Mouse (Mus musculus): ENCODE data around the gene Cabcoco1. TPM values are rescaled to one million over a fixed set of nuclear protein-coding genes. Genes with fewer than 3 reads are reported as not detected.

Gene Cabcoco1
- polyA plus RNA-seq, 2 experiments, result 0.41 to 0.66 TPM

DNA sequence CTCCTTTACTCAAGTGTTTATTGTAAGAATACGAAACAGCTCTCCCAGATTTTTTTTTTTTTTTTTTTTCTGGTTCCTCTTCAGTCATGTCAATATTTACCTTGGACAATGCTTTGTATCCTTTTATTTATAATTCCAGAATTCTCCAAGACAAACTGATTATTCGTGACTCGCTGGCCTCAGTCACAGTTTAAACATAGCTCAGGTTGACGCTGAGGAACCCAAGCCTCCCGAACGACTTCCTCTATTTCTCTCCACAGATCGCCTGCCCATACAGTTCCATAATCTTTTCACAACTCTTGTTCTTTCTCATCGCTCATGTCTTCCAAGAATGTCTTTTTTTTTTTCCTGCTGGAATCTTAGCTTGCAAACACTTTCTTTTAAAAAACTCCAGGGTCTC lies 144.9 kb downstream of the Cabcoco1 start:
- H3K9me3 ChIP-seq (ENCODE audit: control insufficient read depth, low read length), result peaks cover 2% of the 10 kb centered on the region; the same call in 1 of the 2 replicates
- WGBS (ENCODE audit: insufficient replicate concordance), result 19% methylated on average over 8 of the region's 8 CpGs
- no peaks in the 10 kb centered on the region for H3K36me3 ChIP-seq (replicated peaks; ENCODE audit: control insufficient read depth, insufficient read depth, low read depth)
- TF ChIP-seq EP300 (IDR thresholded peaks at IDR 0.05; ENCODE audit: low read depth), result no peak
- no peak for TF ChIP-seq CTCF (IDR thresholded peaks at IDR 0.05; ENCODE audit: low read depth)
- no peaks in the 10 kb centered on the region for H3K4me1 ChIP-seq (replicated peaks; ENCODE audit: control insufficient read depth in 2 of 2, insufficient read depth in 2 of 2, low read length in 1 of 2)
- H3K27ac ChIP-seq, result no peak overlapping the region
- H3K4me2 ChIP-seq (ENCODE audit: low read depth), result no peak overlapping the region
- no peak for ATAC-seq (ENCODE audit: insufficient read depth)
- no peak overlapping the region for H3K4me3 ChIP-seq (ENCODE audit: insufficient read depth in 1 of 2, low read depth in 2 of 2, low read length in 2 of 2)
- H3K27me3 ChIP-seq (ENCODE audit: control insufficient read depth, insufficient read depth, low read length), result no peaks in the 10 kb centered on the region
- H3K9ac ChIP-seq (replicated peaks), result no peak overlapping the region
- DNase-seq (ENCODE audit: low read depth in 3 of 3, low spot score in 3 of 3), result no peak

DNA sequence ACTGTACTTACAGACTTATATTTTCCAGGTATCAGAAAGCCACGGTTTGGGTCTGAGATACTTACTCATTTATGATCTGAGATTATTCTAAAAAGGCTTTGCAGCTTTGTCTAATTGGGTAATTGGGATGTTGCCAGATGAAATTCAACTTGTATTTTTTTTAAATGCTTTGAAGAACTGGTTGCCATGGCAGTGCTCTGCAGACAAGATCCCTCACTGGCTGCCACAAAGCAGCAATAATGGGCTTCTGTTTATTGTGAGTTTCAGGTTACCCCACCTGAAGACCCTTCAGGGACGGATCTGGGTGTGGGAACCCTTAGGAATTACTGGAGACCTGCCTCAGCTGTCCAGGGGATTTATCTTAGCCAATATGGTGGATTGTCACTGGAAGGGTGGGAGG lies 145.6 kb downstream of the Cabcoco1 start:
- no peaks in the 10 kb centered on the region for H3K36me3 ChIP-seq (replicated peaks; ENCODE audit: control insufficient read depth, insufficient read depth, low read depth)
- H3K27ac ChIP-seq, result no peak overlapping the region

DNA sequence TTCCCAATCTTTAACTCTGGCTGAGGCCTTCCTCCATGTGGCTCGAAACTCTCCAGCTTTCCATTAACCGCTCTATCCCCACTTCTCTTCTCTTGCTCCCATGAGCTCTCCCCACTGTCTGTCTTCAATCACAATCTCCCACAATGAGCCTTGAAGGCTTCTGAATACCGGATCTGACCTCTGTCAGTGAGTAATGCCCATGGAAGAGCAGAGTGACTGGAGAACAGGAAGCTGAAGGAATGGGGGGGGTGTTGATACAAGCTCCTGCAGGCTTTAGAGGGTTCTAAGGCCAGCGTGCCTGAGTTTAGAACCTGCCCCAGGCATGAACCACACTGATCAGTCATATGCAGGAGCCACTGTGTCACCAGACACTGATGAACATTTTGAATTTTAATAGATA lies 150.1 kb downstream of the Cabcoco1 start:
- Histone ChIP-seq H3K4me2 (ENCODE audit: low read depth) (no peak overlapping the region), H3K27ac (no peak overlapping the region), H3K9me3 (ENCODE audit: control insufficient read depth, low read length) (no peaks in the 10 kb centered on the region), H3K36me3 (replicated peaks; ENCODE audit: control insufficient read depth, insufficient read depth, low read depth) (no peaks in the 10 kb centered on the region), H3K4me3 (ENCODE audit: insufficient read depth in 1 of 2, low read depth in 2 of 2, low read length in 2 of 2) (no peak overlapping the region), H3K4me1 (replicated peaks; ENCODE audit: control insufficient read depth in 2 of 2, insufficient read depth in 2 of 2, low read length in 1 of 2) (no peaks in the 10 kb centered on the region), H3K9ac (replicated peaks) (no peak overlapping the region), H3K27me3 (ENCODE audit: control insufficient read depth, insufficient read depth, low read length) (no peaks in the 10 kb centered on the region)
- no peak for DNase-seq (ENCODE audit: low read depth in 3 of 3, low spot score in 3 of 3)
- no peak for TF ChIP-seq CTCF (IDR thresholded peaks at IDR 0.05; ENCODE audit: low read depth)
- no peak for TF ChIP-seq EP300 (IDR thresholded peaks at IDR 0.05; ENCODE audit: low read depth)
- 60% methylated on average over 4 of the region's 4 CpGs for WGBS (ENCODE audit: insufficient replicate concordance)
- ATAC-seq (ENCODE audit: insufficient read depth), result no peak

More for the DNA sequence above, 145.6 kb downstream of the Cabcoco1 start:
- TF ChIP-seq CTCF (IDR thresholded peaks at IDR 0.05; ENCODE audit: low read depth) (no peak), EP300 (IDR thresholded peaks at IDR 0.05; ENCODE audit: low read depth) (no peak)
- Histone ChIP-seq H3K9me3 (ENCODE audit: control insufficient read depth, low read length) (peaks cover 2% of the 10 kb centered on the region; the same call in 1 of the 2 replicates), H3K9ac (replicated peaks) (no peak overlapping the region), H3K4me3 (ENCODE audit: insufficient read depth in 1 of 2, low read depth in 2 of 2, low read length in 2 of 2) (no peak overlapping the region), H3K4me1 (replicated peaks; ENCODE audit: control insufficient read depth in 2 of 2, insufficient read depth in 2 of 2, low read length in 1 of 2) (no peaks in the 10 kb centered on the region), H3K27me3 (ENCODE audit: control insufficient read depth, insufficient read depth, low read length) (no peaks in the 10 kb centered on the region), H3K4me2 (ENCODE audit: low read depth) (no peak overlapping the region)
- DNase-seq (ENCODE audit: low read depth in 3 of 3, low spot score in 3 of 3) (no peak), ATAC-seq (ENCODE audit: insufficient read depth) (no peak)
- WGBS (ENCODE audit: insufficient replicate concordance), result 50% methylated on average over 2 of the region's 2 CpGs

DNA sequence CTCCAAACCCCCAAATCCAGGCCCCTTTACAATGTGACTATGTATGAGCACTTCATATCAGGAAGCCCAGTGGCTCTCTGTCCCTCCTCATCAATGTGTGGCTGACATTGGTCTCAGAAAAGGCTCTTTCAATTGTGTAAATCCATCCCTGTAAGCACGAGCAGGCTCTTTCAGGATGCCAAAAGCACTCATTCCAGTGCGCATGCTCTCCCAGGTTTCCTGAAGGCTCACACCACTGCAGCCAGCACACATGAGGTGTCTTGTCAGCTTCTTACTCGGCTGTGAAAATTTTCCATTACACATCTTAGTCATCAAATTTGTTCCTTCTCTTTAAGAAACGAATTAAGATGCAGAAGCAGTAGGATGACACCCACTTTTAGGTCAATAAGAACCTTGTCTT lies 152.9 kb downstream of the Cabcoco1 start:
- Histone ChIP-seq H3K4me3 (ENCODE audit: insufficient read depth in 1 of 2, low read depth in 2 of 2, low read length in 2 of 2) (no peak overlapping the region), H3K9me3 (ENCODE audit: control insufficient read depth, low read length) (no peaks in the 10 kb centered on the region), H3K36me3 (replicated peaks; ENCODE audit: control insufficient read depth, insufficient read depth, low read depth) (no peaks in the 10 kb centered on the region), H3K4me1 (replicated peaks; ENCODE audit: control insufficient read depth in 2 of 2, insufficient read depth in 2 of 2, low read length in 1 of 2) (no peaks in the 10 kb centered on the region), H3K27me3 (ENCODE audit: control insufficient read depth, insufficient read depth, low read length) (no peaks in the 10 kb centered on the region), H3K9ac (replicated peaks) (no peak overlapping the region), H3K4me2 (ENCODE audit: low read depth) (no peak overlapping the region), H3K27ac (no peak overlapping the region)
- 52% methylated on average over 4 of the region's 4 CpGs for WGBS (ENCODE audit: insufficient replicate concordance)
- DNase-seq (ENCODE audit: low read depth in 3 of 3, low spot score in 3 of 3), result no peak
- no peak for ATAC-seq (ENCODE audit: insufficient read depth)
- TF ChIP-seq EP300 (IDR thresholded peaks at IDR 0.05; ENCODE audit: low read depth) (no peak), CTCF (IDR thresholded peaks at IDR 0.05; ENCODE audit: low read depth) (no peak)

DNA sequence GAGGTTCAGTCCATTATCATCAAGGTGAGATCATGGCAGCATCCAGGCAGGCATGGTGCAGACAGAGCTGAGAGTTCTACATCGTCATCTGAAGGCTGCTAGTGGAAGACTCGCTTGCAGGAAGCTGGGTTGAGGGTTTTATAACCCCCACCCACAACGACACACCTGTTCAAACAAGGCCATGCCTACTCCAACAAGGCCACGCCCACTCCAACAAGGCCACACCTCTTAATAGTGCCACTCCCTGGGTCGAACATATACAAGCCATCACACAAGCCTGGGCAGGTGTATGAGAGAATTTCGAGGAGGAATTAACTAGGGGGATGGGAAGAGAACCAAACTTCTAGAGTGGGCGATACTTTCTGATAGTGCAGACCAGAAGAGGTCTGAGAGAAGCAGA lies 153.6 kb downstream of the Cabcoco1 start:
- Histone ChIP-seq H3K27me3 (ENCODE audit: control insufficient read depth, insufficient read depth, low read length) (no peaks in the 10 kb centered on the region), H3K9me3 (ENCODE audit: control insufficient read depth, low read length) (no peaks in the 10 kb centered on the region), H3K4me2 (ENCODE audit: low read depth) (no peak overlapping the region), H3K9ac (replicated peaks) (no peak overlapping the region), H3K4me3 (ENCODE audit: insufficient read depth in 1 of 2, low read depth in 2 of 2, low read length in 2 of 2) (no peak overlapping the region), H3K27ac (no peak overlapping the region), H3K4me1 (replicated peaks; ENCODE audit: control insufficient read depth in 2 of 2, insufficient read depth in 2 of 2, low read length in 1 of 2) (no peaks in the 10 kb centered on the region), H3K36me3 (replicated peaks; ENCODE audit: control insufficient read depth, insufficient read depth, low read depth) (no peaks in the 10 kb centered on the region)
- 49% methylated on average over 7 of the region's 7 CpGs for WGBS (ENCODE audit: insufficient replicate concordance)
- no peak for ATAC-seq (ENCODE audit: insufficient read depth)
- TF ChIP-seq CTCF (IDR thresholded peaks at IDR 0.05; ENCODE audit: low read depth) (no peak), EP300 (IDR thresholded peaks at IDR 0.05; ENCODE audit: low read depth) (no peak)
- no peak for DNase-seq (ENCODE audit: low read depth in 3 of 3, low spot score in 3 of 3)

Other genes with a start within 250 kb of the Cabcoco1 start
- 0.61 and 0.63 TPM in 2 replicates for gene Tmem26, start 181.8 kb upstream of the Cabcoco1 start, polyA plus RNA-seq (2012; rRNA removed)
- 1.2 and 1.3 TPM in 2 replicates for gene Tmem26, start 181.8 kb upstream of the Cabcoco1 start, polyA plus RNA-seq (2014; fragmentation: Nextera tagmentation; extraction: Ambion mirVana)

All from liver, embryonic 14.5 days (tissue).